Mouse (Mus musculus) v-Abl transformed pro-B cells (cell line): ENCODE results near the gene Mllt10.

Experiments used
- in situ Hi-C, 2 experiments: fragments of 400-800 bp; cut with MboI; formaldehyde crosslinking; loops; one replicate each; pipeline ENCODE4 v1.15.1; 2025; ENCODE audit not compliant: unreplicated experiment in 2 of 2

The Mllt10 gene

GRCm38 (mm10) chr2:18156131-18156530 is 101.1 kb downstream of the Mllt10 start:
- in situ Hi-C loops: no loop called here

- in situ Hi-C loops: no loop called here
Observed at GRCm38 (mm10) chr2:18159426-18159825, 104.4 kb downstream of the Mllt10 start.

GRCm38 (mm10) chr2:18160992-18161391 is 106.0 kb downstream of the Mllt10 start:
- in situ Hi-C loops: no loop called here

- in situ Hi-C loops: no loop called here
Observed at GRCm38 (mm10) chr2:18165511-18165910, 110.5 kb downstream of the Mllt10 start.

GRCm38 (mm10) chr2:18169174-18169948 is 114.3 kb downstream of the Mllt10 start:
- in situ Hi-C loops: no loop called here

GRCm38 (mm10) chr2:18175234-18175633 is 120.2 kb downstream of the Mllt10 start:
- in situ Hi-C loops: loop anchor here in 1 of 2 experiments (25.0 kb wide), 1 partner anchor 512 kb away; the partner anchor contains the start of genes Bmi1 and Spag6

GRCm38 (mm10) chr2:18176235-18176634 is 121.2 kb downstream of the Mllt10 start:
- in situ Hi-C loops: loop anchor here in 1 of 2 experiments (25.0 kb wide), 1 partner anchor 511 kb away; the partner anchor contains the start of genes Bmi1 and Spag6

GRCm38 (mm10) chr2:18180323-18180722 is 125.3 kb downstream of the Mllt10 start:
- in situ Hi-C loops: loop anchor here in 1 of 2 experiments (25.0 kb wide), 1 partner anchor 507 kb away; the partner anchor contains the start of genes Bmi1 and Spag6

- in situ Hi-C loops: loop anchor here in 1 of 2 experiments (25.0 kb wide), 1 partner anchor 506 kb away; the partner anchor contains the start of genes Bmi1 and Spag6
Observed at GRCm38 (mm10) chr2:18181631-18182030, 126.6 kb downstream of the Mllt10 start.

GRCm38 (mm10) chr2:18183079-18183478 is 128.0 kb downstream of the Mllt10 start:
- in situ Hi-C loops: loop anchor here in 1 of 2 experiments (25.0 kb wide), 1 partner anchor 504 kb away; the partner anchor contains the start of genes Bmi1 and Spag6

GRCm38 (mm10) chr2:18188367-18188766 is 133.3 kb downstream of the Mllt10 start:
- in situ Hi-C loops: loop anchor here in 1 of 2 experiments (25.0 kb wide), 1 partner anchor 499 kb away; the partner anchor contains the start of genes Bmi1 and Spag6

- in situ Hi-C loops: loop anchor here in 1 of 2 experiments (25.0 kb wide), 1 partner anchor 492 kb away; the partner anchor contains the start of genes Bmi1 and Spag6
Observed at GRCm38 (mm10) chr2:18195285-18195684, 140.2 kb downstream of the Mllt10 start.

- in situ Hi-C loops: loop anchor here in 1 of 2 experiments (25.0 kb wide), 1 partner anchor 491 kb away; the partner anchor contains the start of genes Bmi1 and Spag6
Observed at GRCm38 (mm10) chr2:18195691-18196396, 140.8 kb downstream of the Mllt10 start.

- in situ Hi-C loops: loop anchor here in 1 of 2 experiments (5.0 kb wide), 1 partner anchor 260 kb away; no protein-coding TSS in a partner anchor
Observed at GRCm38 (mm10) chr2:18201820-18202462, 146.9 kb downstream of the Mllt10 start.

- in situ Hi-C loops: loop anchor here in 1 of 2 experiments (5.0 kb wide), 1 partner anchor 261 kb away; no protein-coding TSS in a partner anchor
Observed at GRCm38 (mm10) chr2:18202923-18203322, 147.9 kb downstream of the Mllt10 start.

- in situ Hi-C loops: loop anchor here in 1 of 2 experiments (5.0 kb wide), 1 partner anchor 178 kb away; no protein-coding TSS in a partner anchor
Observed at GRCm38 (mm10) chr2:18205118-18205517, 150.1 kb downstream of the Mllt10 start.

- in situ Hi-C loops: loop anchor here in 1 of 2 experiments (5.0 kb wide), 1 partner anchor 180 kb away; no protein-coding TSS in a partner anchor
Observed at GRCm38 (mm10) chr2:18206811-18207210, 151.8 kb downstream of the Mllt10 start.

GRCm38 (mm10) chr2:18208578-18208977 is 153.5 kb downstream of the Mllt10 start:
- in situ Hi-C loops: loop anchor here in 1 of 2 experiments (5.0 kb wide), 1 partner anchor 181 kb away; no protein-coding TSS in a partner anchor

- in situ Hi-C loops: loop anchor here in 1 of 2 experiments (5.0 kb wide), 1 partner anchor 182 kb away; no protein-coding TSS in a partner anchor
Observed at GRCm38 (mm10) chr2:18209211-18209823, 154.3 kb downstream of the Mllt10 start.
